Mouse (Mus musculus): ENCODE results near the gene Hgfac. TPM values are rescaled to one million over a fixed set of nuclear protein-coding genes. Genes with fewer than 3 reads are reported as not detected.

The Hgfac gene
- polyA plus RNA-seq, 1 experiment from 2014 or later = not detected

GRCm38 (mm10) chr5:35029755-35030154 is 11.6 kb upstream of the Hgfac start:
- Histone ChIP-seq H3K4me2 (ENCODE audit: low read length) (no peak overlapping the region), H3K4me1 (ENCODE audit: control insufficient read depth, insufficient read depth, low read length) (no peaks in the 10 kb centered on the region), H3K27ac (ENCODE audit: low read depth, low read length) (no peak overlapping the region), H3K4me3 (ENCODE audit: low read depth, low read length) (no peak overlapping the region), H3K36me3 (ENCODE audit: control insufficient read depth, insufficient read depth, low read length) (peaks cover 95% of the 10 kb centered on the region), H3K9me3 (replicated peaks; ENCODE audit: control insufficient read depth, low read length) (no peaks in the 10 kb centered on the region), H3K9ac (ENCODE audit: low read length) (no peak overlapping the region), H3K27me3 (replicated peaks; ENCODE audit: control insufficient read depth, insufficient read depth, low read length) (no peaks in the 10 kb centered on the region)
- WGBS = 88% methylated on average over 5 of the region's 5 CpGs
- ATAC-seq = no peak
- no peak for DNase-seq (ENCODE audit: low spot score)

- Histone ChIP-seq H3K4me3 (ENCODE audit: low read depth, low read length) (no peak overlapping the region), H3K4me1 (ENCODE audit: control insufficient read depth, insufficient read depth, low read length) (no peaks in the 10 kb centered on the region), H3K9ac (ENCODE audit: low read length) (no peak overlapping the region), H3K4me2 (ENCODE audit: low read length) (no peak overlapping the region), H3K27me3 (replicated peaks; ENCODE audit: control insufficient read depth, insufficient read depth, low read length) (no peaks in the 10 kb centered on the region), H3K36me3 (ENCODE audit: control insufficient read depth, insufficient read depth, low read length) (peaks cover 69% of the 10 kb centered on the region), H3K27ac (ENCODE audit: low read depth, low read length) (no peak overlapping the region), H3K9me3 (replicated peaks; ENCODE audit: control insufficient read depth, low read length) (no peaks in the 10 kb centered on the region)
- DNase-seq (ENCODE audit: low spot score) = peak; percentile 45
- 74% methylated on average over 5 of the region's 5 CpGs for WGBS
- ATAC-seq = peak; percentile 35; the same call in 1 of the 2 replicates
These were observed 8.2 kb upstream of the Hgfac start for GRCm38 (mm10) chr5:35033068-35033467.

DNA sequence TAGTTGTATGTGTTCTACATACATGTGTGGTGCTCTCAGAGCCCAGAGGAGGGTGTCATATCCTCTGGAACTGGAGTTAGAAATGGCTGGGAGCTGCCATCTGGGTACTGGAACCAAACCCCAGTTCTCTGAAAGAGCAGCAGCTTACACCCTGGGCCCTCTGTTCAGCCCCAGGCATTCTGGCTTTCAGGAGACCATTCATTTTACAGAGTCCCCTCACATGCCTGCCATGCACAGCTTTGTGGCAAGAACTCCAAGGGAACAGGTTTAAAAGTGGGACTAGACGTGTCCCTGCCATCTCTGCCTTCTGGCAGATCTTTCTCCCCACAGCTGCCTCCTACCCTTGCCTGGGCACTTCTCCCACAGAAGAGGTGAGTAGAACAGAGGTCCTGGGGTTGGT is 7.7 kb upstream of the Hgfac start:
- no peak for ATAC-seq

GRCm38 (mm10) chr5:35035141-35035540 is 6.2 kb upstream of the Hgfac start:
- H3K4me2 ChIP-seq (ENCODE audit: low read length) = no peak overlapping the region
- H3K4me1 ChIP-seq (ENCODE audit: control insufficient read depth, insufficient read depth, low read length) = no peaks in the 10 kb centered on the region
- no peaks in the 10 kb centered on the region for H3K27me3 ChIP-seq (replicated peaks; ENCODE audit: control insufficient read depth, insufficient read depth, low read length)
- no peaks in the 10 kb centered on the region for H3K9me3 ChIP-seq (replicated peaks; ENCODE audit: control insufficient read depth, low read length)
- H3K9ac ChIP-seq (ENCODE audit: low read length) = no peak overlapping the region
- DNase-seq (ENCODE audit: low spot score) = no peak
- 91% methylated on average over 5 of the region's 5 CpGs for WGBS
- ATAC-seq = no peak
- no peak overlapping the region for H3K4me3 ChIP-seq (ENCODE audit: low read depth, low read length)
- no peak overlapping the region for H3K27ac ChIP-seq (ENCODE audit: low read depth, low read length)
- H3K36me3 ChIP-seq (ENCODE audit: control insufficient read depth, insufficient read depth, low read length) = peaks cover 49% of the 10 kb centered on the region

More for the DNA sequence above, 7.7 kb upstream of the Hgfac start:
- Histone ChIP-seq H3K27ac (ENCODE audit: low read depth, low read length) (no peak overlapping the region), H3K4me1 (ENCODE audit: control insufficient read depth, insufficient read depth, low read length) (no peaks in the 10 kb centered on the region), H3K27me3 (replicated peaks; ENCODE audit: control insufficient read depth, insufficient read depth, low read length) (no peaks in the 10 kb centered on the region), H3K36me3 (ENCODE audit: control insufficient read depth, insufficient read depth, low read length) (peaks cover 64% of the 10 kb centered on the region), H3K9ac (ENCODE audit: low read length) (no peak overlapping the region), H3K4me3 (ENCODE audit: low read depth, low read length) (no peak overlapping the region), H3K4me2 (ENCODE audit: low read length) (no peak overlapping the region), H3K9me3 (replicated peaks; ENCODE audit: control insufficient read depth, low read length) (no peaks in the 10 kb centered on the region)
- WGBS = 68% methylated on average over 1 of the region's 1 CpGs
- DNase-seq (ENCODE audit: low spot score) = no peak

DNA sequence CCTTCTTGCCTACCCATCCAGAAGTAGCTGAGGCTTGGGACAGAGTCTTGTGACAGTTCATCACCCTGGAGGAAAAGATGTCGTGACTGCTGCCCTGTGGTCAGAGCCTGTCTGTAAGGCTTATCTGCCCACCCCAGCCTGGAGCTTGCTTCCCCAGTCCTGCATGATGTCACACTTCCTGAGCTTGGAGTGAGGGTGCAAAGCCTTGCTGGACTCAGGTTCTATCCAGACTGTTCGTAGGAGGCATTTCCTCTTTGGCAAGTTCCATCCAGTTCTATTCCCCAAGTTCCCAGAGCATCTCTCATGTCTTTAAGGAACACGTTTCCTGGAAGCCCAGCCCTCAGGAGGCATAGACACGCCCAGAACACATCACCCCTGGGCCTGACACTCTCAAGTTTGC is 5.5 kb upstream of the Hgfac start:
- DNase-seq (ENCODE audit: low spot score) (no peak), ATAC-seq (no peak)
- H3K36me3 ChIP-seq (ENCODE audit: control insufficient read depth, insufficient read depth, low read length) = peaks cover 43% of the 10 kb centered on the region
- 75% methylated on average over 4 of the region's 4 CpGs for WGBS
- H3K27me3 ChIP-seq (replicated peaks; ENCODE audit: control insufficient read depth, insufficient read depth, low read length) = no peaks in the 10 kb centered on the region
- no peaks in the 10 kb centered on the region for H3K4me1 ChIP-seq (ENCODE audit: control insufficient read depth, insufficient read depth, low read length)
- H3K9ac ChIP-seq (ENCODE audit: low read length) = no peak overlapping the region
- H3K4me3 ChIP-seq (ENCODE audit: low read depth, low read length) = no peak overlapping the region
- H3K27ac ChIP-seq (ENCODE audit: low read depth, low read length) = no peak overlapping the region
- no peaks in the 10 kb centered on the region for H3K9me3 ChIP-seq (replicated peaks; ENCODE audit: control insufficient read depth, low read length)
- no peak overlapping the region for H3K4me2 ChIP-seq (ENCODE audit: low read length)

GRCm38 (mm10) chr5:35037438-35037837 is 3.9 kb upstream of the Hgfac start:
- Histone ChIP-seq H3K27ac (ENCODE audit: low read depth, low read length) (no peak overlapping the region), H3K9me3 (replicated peaks; ENCODE audit: control insufficient read depth, low read length) (no peaks in the 10 kb centered on the region), H3K9ac (ENCODE audit: low read length) (no peak overlapping the region), H3K4me3 (ENCODE audit: low read depth, low read length) (no peak overlapping the region), H3K27me3 (replicated peaks; ENCODE audit: control insufficient read depth, insufficient read depth, low read length) (no peaks in the 10 kb centered on the region), H3K4me2 (ENCODE audit: low read length) (no peak overlapping the region), H3K36me3 (ENCODE audit: control insufficient read depth, insufficient read depth, low read length) (peaks cover 26% of the 10 kb centered on the region), H3K4me1 (ENCODE audit: control insufficient read depth, insufficient read depth, low read length) (no peaks in the 10 kb centered on the region)
- DNase-seq (ENCODE audit: low spot score) (no peak), ATAC-seq (no peak)

GRCm38 (mm10) chr5:35042431-35043109 is 1.3 kb downstream of the Hgfac start:
- no peaks in the 10 kb centered on the region for H3K27me3 ChIP-seq (replicated peaks; ENCODE audit: control insufficient read depth, insufficient read depth, low read length)
- WGBS = 66% methylated on average over 10 of the region's 10 CpGs
- H3K9ac ChIP-seq (ENCODE audit: low read length) = no peak overlapping the region
- DNase-seq (ENCODE audit: low spot score) = no peak
- no peaks in the 10 kb centered on the region for H3K4me1 ChIP-seq (ENCODE audit: control insufficient read depth, insufficient read depth, low read length)
- H3K4me3 ChIP-seq (ENCODE audit: low read depth, low read length) = no peak overlapping the region
- H3K4me2 ChIP-seq (ENCODE audit: low read length) = no peak overlapping the region
- no peaks in the 10 kb centered on the region for H3K9me3 ChIP-seq (replicated peaks; ENCODE audit: control insufficient read depth, low read length)
- no peak overlapping the region for H3K27ac ChIP-seq (ENCODE audit: low read depth, low read length)
- H3K36me3 ChIP-seq (ENCODE audit: control insufficient read depth, insufficient read depth, low read length) = no peaks in the 10 kb centered on the region
- ATAC-seq = peak; percentile 14

GRCm38 (mm10) chr5:35043110-35043451 is 1.8 kb downstream of the Hgfac start:
- 25% methylated on average over 1 of the region's 1 CpGs for WGBS
- DNase-seq (ENCODE audit: low spot score) = peak; percentile 93
- H3K4me2 ChIP-seq (ENCODE audit: low read length) = no peak overlapping the region
- ATAC-seq = peak; percentile 88
- no peaks in the 10 kb centered on the region for H3K36me3 ChIP-seq (ENCODE audit: control insufficient read depth, insufficient read depth, low read length)
- H3K27me3 ChIP-seq (replicated peaks; ENCODE audit: control insufficient read depth, insufficient read depth, low read length) = no peaks in the 10 kb centered on the region
- no peaks in the 10 kb centered on the region for H3K9me3 ChIP-seq (replicated peaks; ENCODE audit: control insufficient read depth, low read length)
- H3K4me3 ChIP-seq (ENCODE audit: low read depth, low read length) = no peak overlapping the region
- no peaks in the 10 kb centered on the region for H3K4me1 ChIP-seq (ENCODE audit: control insufficient read depth, insufficient read depth, low read length)
- H3K27ac ChIP-seq (ENCODE audit: low read depth, low read length) = no peak overlapping the region
- no peak overlapping the region for H3K9ac ChIP-seq (ENCODE audit: low read length)

- Histone ChIP-seq H3K9me3 (replicated peaks; ENCODE audit: control insufficient read depth, low read length) (no peaks in the 10 kb centered on the region), H3K4me2 (ENCODE audit: low read length) (no peak overlapping the region), H3K4me3 (ENCODE audit: low read depth, low read length) (no peak overlapping the region), H3K9ac (ENCODE audit: low read length) (no peak overlapping the region), H3K36me3 (ENCODE audit: control insufficient read depth, insufficient read depth, low read length) (no peaks in the 10 kb centered on the region), H3K27me3 (replicated peaks; ENCODE audit: control insufficient read depth, insufficient read depth, low read length) (no peaks in the 10 kb centered on the region), H3K4me1 (ENCODE audit: control insufficient read depth, insufficient read depth, low read length) (peaks cover 2% of the 10 kb centered on the region; the same call in 1 of the 2 replicates), H3K27ac (ENCODE audit: low read depth, low read length) (no peak overlapping the region)
- ATAC-seq (no peak), DNase-seq (ENCODE audit: low spot score) (no peak)
- 71% methylated on average over 5 of the region's 5 CpGs for WGBS
These were observed 9.2 kb downstream of the Hgfac start for GRCm38 (mm10) chr5:35050541-35050940.

Measured in forebrain, embryonic 14.5 days (tissue).